Mouse (Mus musculus): ENCODE measurements around the gene Barx2. TPM values are rescaled to one million over a fixed set of nuclear protein-coding genes. Genes with fewer than 3 reads are reported as not detected.

Barx2 gene
- total RNA-seq, 2 experiments from 2014 or later, result not detected

- DNase-seq, result no peak
These were observed 73.9 kb downstream of the Barx2 start for GRCm38 (mm10) chr9:31839106-31840027.

DNA sequence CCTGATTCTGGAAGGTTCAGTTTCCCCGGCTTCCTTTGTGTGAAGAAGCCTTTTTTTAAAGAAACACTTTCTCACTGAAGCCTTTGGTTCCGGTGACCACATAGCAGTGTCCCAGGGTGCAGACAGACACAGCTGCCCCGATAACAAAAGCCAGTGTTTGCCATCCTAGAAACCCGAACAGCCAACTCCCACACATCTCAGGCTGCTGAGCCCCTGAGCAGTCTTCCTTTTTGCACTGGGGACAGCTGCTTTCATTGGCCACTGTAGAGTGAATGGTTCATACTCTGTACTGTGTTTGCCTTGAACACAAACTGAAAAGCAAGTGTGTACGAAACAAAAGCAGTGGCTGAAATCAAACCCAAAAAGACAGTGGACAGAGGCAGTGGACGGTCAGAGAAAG lies 75.2 kb downstream of the Barx2 start:
- no peak for DNase-seq
- intact Hi-C loops (cut with DNase I), result no loop called here

More at GRCm38 (mm10) chr9:31839106-31840027, 73.9 kb downstream of the Barx2 start:
- intact Hi-C loops (cut with DNase I), result no loop called here

- intact Hi-C loops (cut with DNase I), result no loop called here
- no peak for DNase-seq
These were observed 104.5 kb downstream of the Barx2 start for GRCm38 (mm10) chr9:31808753-31809152.

- no peak for DNase-seq
- intact Hi-C loops (cut with DNase I), result no loop called here
These were observed 110.6 kb downstream of the Barx2 start for GRCm38 (mm10) chr9:31802641-31803040.

Other genes with a start within 250 kb of the Barx2 start
- gene Arhgap32, start 202.7 kb upstream of the Barx2 start, total RNA-seq (2021), result 10 to 100 TPM; 14.4 to 23.7 TPM